ENCODE assay signal across 13 mouse cellular contexts in the genomic region with DNA sequence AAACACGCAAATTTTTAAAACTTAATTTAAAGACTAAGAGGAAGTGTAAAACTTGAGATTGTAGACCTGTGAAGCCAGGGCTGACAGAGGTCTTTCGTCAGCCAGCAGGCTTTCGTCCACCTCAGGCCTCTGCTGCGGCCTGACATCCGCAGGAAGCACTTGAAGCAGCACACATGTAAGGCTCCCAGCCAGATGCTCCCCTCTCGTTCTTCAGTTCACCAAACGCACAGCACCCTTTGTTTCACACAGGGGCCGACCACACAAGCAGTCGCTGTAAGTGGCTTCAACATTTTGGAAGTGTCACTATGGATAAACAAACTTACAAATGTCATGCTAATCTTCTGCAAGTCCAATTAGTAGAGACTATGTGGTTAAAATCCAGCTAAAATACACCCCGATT.
"Had no signal": no experiment of that assay in that cellular context is flagged by ENCODE, and none has a peak within 500 bp of the region (broad histone marks: within the 10 kb centered on the region; RNA-seq: fewer than 3 reads in every experiment).

No protein-coding gene starts in this region.

- H3K4me2 ChIP-seq: limb, embryonic 13.5 days; midbrain, embryonic 12.5 days; neural tube, embryonic 13.5 days had no signal

- H3K9ac ChIP-seq: limb, embryonic 13.5 days; liver, embryonic 14.5 days; midbrain, embryonic 12.5 days; neural tube, embryonic 13.5 days had no signal

- H3K4me3 ChIP-seq: limb, embryonic 13.5 days; midbrain, embryonic 12.5 days; neural tube, embryonic 13.5 days had no signal

- H3K9me3 ChIP-seq: limb, embryonic 13.5 days; midbrain, embryonic 12.5 days; neural tube, embryonic 13.5 days had no signal

- H3K4me1 ChIP-seq: limb, embryonic 13.5 days; midbrain, embryonic 12.5 days; neural tube, embryonic 13.5 days had no signal

- ATAC-seq: inflammation-experienced regulatory T-cells, adult 6 months; midbrain, embryonic 16.5 days had no signal

- H3K27ac ChIP-seq: limb, embryonic 13.5 days; liver, embryonic 14.5 days; midbrain, embryonic 12.5 days; neural tube, embryonic 13.5 days had no signal

- H3K27me3 ChIP-seq: limb, embryonic 13.5 days; midbrain, embryonic 12.5 days; neural tube, embryonic 13.5 days had no signal

- DNase-seq: kidney, postnatal 36 days; left cerebral cortex, postnatal 4 days; lung, adult 18-20 months; retina, postnatal 1 day; right cerebral cortex, postnatal 14 days; thymus, adult 18-20 months; thymus, postnatal 14 days had no signal
